Mouse (Mus musculus) splenic B cell, adult 2 months (primary cell): ENCODE measurements around the gene Pcdh18.

Experiments used
- DNase-seq: peaks from one replicate; pipeline ENCODE4 v3.0.0-alpha.2; 2011; ENCODE audit warnings: low read depth, low spot score
- H3K27me3 ChIP-seq: 2 replicates; pipeline ENCODE4 v1.6.1; 2012; ENCODE audit warnings: mild to moderate bottlenecking, low read length, moderate library complexity, mixed read lengths; ENCODE audit not compliant: control insufficient read depth, poor library complexity, insufficient read depth, severe bottlenecking
- H3K36me3 ChIP-seq: 2 replicates; pipeline ENCODE4 v1.6.1; 2012; ENCODE audit warnings: mild to moderate bottlenecking, low read length, moderate library complexity, mixed read lengths; ENCODE audit not compliant: control insufficient read depth, poor library complexity, insufficient read depth, severe bottlenecking

Pcdh18 gene

DNA sequence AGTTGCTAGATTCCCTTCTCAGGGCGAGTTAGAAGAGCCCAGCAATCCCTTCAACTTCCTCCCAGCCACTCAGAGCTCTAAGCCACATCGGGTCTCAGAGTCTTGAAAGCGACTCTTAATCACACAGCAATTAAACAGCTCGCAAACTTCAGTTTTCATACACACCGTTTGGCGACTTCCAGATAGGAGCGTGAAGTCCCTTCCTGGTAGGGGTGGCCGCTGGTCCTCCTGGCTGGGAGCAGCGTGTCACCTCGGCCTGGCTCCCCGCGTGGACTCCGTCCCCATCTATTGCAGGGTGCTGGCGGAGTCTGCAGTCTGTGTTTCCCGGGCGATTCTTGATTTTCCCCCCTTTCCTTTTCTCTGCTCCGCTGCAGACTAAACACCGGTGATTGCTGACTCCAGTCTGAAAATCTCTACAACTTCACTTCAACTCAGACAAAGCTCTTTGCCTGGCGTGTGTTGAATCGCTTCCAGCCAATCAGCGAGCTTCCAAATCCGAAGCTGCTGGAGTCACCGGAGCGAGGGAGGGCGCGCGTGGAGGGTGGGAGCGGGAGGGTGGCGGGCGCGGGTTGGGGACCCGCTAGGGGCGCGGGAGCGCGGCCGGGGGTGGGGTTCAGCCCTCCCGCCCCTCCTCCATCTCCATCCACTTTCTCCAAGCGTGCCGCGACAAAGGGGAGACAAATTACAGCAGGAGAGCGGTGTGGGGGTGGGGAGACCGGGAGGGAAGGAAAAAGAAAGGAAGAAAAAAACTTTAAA is at the start of gene Pcdh18:
TSS of gene Pcdh18 (minus strand) at position 456 of the 756 bp plus-strand sequence.
- no peaks in the 10 kb centered on the region; the same call in 1 of the 2 replicates for H3K27me3 ChIP-seq
- DNase-seq, result no peak
- H3K36me3 ChIP-seq, result no peaks in the 10 kb centered on the region

DNA sequence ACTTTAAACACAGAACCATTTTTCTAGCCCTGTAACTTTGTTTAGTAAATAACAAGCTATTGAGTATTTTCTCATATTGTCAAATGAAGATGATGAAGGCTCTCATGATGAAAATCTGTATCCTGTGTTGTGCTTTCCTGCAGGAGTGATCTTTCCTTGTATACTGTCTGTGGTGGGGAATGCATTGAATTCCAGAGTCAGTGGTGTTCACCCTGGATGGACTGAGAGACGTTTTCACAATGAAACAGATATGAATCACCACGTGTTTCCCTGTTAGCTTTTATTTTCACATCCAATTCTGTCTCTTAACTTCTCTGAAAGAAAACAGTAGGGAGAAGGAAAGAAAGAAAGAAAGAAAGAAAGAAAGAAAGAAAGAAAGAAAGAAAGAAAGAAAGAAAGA is 49.7 kb upstream of the Pcdh18 start:
- no peak for DNase-seq
- Histone ChIP-seq H3K27me3 (no peaks in the 10 kb centered on the region), H3K36me3 (no peaks in the 10 kb centered on the region)

DNA sequence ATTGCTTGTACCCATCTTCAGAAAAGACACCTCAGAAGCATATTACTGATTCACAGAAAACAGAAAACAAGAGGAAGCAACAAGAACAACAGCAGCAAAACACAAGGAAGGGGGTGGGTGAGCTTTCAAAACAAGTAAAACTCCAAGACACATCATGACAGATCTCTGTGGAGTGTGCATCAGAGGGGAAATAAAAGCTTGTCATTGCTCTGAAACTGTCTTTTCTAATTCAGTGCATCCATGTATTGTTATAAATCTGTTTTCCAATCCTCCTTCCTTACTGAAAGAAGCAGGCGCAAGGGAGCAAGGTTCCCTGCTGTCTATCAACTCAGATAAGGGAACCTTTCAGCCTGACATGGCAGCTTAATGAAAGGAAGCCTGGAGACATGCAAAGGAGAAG is 48.4 kb upstream of the Pcdh18 start:
- no peaks in the 10 kb centered on the region for H3K27me3 ChIP-seq

DNA sequence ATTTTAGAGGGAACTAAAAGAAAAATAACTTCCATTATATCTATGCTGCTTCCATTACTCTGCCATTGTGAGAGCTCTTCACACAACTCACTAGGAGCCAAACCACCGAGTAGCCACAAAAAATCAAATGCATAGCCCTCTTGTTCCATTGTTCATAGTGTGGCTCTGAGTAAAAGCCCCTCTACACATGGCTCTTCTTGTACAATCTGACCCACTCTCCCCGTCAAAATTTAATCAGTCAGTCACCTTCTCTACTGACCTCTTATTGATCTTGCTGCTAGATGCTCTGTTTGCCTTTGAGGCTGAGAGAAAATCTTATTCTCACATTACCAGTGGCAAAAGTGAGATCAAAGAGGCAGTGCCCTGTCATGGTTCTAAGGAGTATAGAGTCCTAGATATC is 31.2 kb upstream of the Pcdh18 start:
- DNase-seq, result no peak
- no peaks in the 10 kb centered on the region for H3K27me3 ChIP-seq
- H3K36me3 ChIP-seq, result no peaks in the 10 kb centered on the region

More for the DNA sequence above, 48.4 kb upstream of the Pcdh18 start:
- DNase-seq, result no peak
- no peaks in the 10 kb centered on the region for H3K36me3 ChIP-seq

DNA sequence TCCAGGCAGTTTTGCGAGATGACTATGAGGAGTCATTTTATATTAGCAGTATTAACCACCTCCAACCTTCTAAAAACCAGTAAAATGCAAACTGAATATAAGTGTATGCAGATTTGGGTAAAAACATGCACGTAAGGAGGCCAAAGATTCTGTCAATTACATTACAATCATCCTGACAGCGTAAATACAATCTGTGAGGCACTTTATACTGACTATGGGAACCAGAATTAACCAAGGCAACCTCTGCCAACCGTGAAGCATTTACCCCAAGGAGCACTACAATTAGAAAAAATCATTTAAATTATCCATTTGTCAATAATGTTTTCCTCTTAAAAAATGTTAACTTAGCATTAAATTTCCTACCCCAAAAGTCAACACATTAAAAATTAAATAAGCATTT is 30.6 kb upstream of the Pcdh18 start:
- H3K36me3 ChIP-seq, result no peaks in the 10 kb centered on the region
- no peak for DNase-seq

DNA sequence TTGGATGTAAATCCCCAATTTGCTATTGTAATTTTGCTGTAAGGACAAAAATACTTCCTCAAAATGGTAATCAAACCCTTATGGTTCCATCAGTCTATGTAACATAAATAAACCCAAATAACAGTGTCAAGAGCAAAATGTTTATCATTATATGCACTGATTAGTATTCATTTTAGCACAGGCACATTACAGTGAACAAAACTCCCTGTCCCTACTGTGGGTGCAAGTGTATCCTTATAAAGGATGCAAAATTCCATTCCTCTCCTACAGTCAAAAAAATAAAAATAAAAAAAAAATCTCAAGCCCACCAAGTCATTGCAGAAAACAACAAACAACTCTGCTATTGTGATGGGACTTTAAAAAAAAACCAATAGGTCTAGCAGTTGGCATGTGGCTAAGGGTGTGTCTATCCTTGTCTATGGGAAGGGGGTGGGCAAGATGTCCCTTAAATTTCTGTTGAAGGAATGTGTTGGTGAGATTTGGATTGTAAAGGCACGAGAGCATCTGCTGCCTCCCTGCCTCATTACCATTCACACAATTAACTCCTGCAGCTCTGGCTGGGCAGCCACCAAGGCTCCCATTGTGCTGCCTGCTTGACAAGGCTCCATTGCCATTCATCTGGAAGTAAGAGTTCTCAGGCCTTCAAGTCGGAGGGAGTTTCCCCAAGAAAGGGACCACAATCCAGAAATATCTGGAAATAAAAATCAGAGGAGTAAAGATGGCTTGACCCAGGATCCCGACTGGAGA is 12.0 kb upstream of the Pcdh18 start:
- H3K36me3 ChIP-seq, result no peaks in the 10 kb centered on the region
- no peak for DNase-seq
- H3K27me3 ChIP-seq, result no peaks in the 10 kb centered on the region

More for the DNA sequence above, 30.6 kb upstream of the Pcdh18 start:
- H3K27me3 ChIP-seq, result no peaks in the 10 kb centered on the region

DNA sequence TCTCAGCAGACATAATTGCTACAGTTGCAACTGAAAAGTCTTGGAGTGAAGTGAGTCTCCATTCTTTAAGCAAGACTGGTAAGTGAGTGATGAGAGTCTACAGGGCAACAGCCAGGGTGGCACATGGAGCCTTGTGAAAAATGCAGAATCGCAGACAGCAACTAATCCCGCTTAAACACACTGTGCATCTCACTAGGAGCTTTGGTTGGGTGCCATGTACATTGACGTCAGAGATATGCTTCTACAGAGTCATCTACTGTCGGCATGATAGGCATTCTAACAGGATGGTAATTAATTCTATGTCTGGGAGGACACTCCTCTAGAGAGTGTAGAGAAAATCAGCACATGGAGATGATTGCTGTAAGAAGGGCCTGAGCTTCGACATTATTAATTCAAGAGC is 5.6 kb upstream of the Pcdh18 start:
- Histone ChIP-seq H3K36me3 (no peaks in the 10 kb centered on the region), H3K27me3 (no peaks in the 10 kb centered on the region)
- no peak for DNase-seq

DNA sequence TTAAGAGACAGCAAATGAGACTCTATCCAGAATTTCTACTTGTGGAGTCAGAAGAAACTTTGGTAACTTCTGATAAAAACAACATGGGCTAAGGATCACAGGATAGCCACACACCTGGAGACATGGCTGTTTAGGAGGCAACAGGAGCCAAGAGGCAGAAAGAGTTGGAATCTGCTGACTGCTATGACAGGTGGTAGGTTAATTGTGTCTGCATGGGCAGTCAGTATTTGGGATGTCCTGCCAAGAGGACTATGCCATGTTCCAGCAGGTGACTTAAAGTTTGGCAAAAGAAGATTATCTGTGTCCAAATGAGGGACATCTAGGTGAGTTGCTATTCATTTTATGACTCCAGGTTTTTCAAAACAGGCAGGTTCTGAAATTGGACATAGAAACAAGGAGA is 4.8 kb upstream of the Pcdh18 start:
- Histone ChIP-seq H3K36me3 (no peaks in the 10 kb centered on the region), H3K27me3 (no peaks in the 10 kb centered on the region)
- no peak for DNase-seq

DNA sequence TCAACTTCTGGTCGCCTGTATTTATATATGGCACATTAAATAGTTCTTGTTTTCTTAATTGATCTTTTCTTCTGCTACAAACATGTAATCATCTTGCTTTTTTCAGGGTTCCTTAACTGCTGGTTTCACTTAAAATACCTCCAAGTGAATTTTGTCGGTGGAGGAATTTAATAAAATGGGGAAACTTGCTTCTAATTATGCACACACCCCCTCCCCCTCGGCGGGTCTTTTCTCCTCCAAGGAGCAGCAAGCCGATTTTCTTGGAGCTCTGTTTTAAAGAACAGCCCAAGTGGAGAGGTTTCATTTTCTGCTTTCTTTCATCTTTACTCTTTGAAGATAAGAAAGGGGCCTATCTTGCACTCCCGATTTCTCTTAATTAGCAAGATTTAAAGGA is 498 bp upstream of the Pcdh18 start:
- DNase-seq, result no peak
- Histone ChIP-seq H3K36me3 (no peaks in the 10 kb centered on the region), H3K27me3 (no peaks in the 10 kb centered on the region; the same call in 1 of the 2 replicates)

DNA sequence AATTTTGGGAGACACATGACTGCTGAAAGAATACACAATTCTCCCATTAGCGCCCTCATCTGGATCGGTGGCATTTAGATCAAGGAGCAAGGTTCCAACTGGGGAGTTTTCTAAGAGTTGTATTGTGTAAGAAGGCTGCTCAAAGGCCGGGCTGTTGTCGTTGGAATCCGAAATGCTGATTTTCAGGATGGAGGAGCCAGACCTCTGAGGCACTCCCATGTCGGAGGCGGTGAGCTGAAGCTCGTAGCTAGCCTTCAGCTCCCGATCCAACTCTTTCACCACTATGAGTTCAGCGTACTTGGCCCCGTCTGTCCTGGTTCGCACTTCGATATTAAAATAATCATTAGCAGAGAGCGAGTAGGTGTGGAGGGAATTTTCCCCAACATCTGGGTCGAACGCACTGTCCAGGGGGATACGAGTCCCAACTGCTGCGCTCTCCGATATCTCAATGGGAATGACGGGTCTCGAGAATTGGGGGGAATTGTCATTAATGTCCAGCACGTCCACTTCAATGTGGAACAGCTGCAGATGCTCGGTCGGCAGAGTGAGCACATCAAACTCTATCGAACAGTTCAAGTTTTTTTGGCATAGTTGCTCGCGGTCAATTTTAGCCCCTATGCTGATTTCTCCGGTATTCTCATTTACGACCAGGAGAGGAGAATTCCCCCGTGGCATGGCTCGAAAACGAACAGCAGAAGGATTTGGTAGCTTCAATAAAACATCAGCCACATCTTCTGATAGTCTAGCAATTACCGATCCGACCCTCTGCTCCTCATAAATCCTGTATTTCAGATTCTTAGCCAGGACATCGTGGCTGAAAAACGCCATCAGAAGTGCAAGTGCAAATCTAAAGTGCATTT is 909 bp downstream of the Pcdh18 start:
- Histone ChIP-seq H3K27me3 (no peaks in the 10 kb centered on the region; the same call in 1 of the 2 replicates), H3K36me3 (no peaks in the 10 kb centered on the region)
- no peak for DNase-seq

DNA sequence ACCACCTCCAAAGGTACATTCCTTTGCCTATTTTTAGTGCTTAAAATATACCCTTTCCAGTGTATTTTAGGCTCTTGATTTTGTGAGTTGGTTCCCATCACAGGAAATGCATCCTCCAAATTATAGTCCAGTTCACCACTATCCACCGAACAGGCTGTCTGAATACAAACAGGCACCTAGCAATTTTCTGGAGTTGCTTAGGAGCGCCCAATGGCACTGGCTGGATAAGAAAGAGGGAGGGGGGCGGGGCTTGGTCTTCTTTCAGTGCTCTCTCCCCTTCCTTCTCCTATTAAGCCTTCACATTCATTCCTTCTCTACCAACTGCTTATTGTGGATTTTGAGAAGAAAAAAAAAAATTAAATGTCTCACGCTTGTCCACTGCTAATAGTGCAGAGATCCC is 4.4 kb downstream of the Pcdh18 start:
- H3K27me3 ChIP-seq, result no peaks in the 10 kb centered on the region; the same call in 1 of the 2 replicates
- no peaks in the 10 kb centered on the region for H3K36me3 ChIP-seq
- DNase-seq, result no peak

DNA sequence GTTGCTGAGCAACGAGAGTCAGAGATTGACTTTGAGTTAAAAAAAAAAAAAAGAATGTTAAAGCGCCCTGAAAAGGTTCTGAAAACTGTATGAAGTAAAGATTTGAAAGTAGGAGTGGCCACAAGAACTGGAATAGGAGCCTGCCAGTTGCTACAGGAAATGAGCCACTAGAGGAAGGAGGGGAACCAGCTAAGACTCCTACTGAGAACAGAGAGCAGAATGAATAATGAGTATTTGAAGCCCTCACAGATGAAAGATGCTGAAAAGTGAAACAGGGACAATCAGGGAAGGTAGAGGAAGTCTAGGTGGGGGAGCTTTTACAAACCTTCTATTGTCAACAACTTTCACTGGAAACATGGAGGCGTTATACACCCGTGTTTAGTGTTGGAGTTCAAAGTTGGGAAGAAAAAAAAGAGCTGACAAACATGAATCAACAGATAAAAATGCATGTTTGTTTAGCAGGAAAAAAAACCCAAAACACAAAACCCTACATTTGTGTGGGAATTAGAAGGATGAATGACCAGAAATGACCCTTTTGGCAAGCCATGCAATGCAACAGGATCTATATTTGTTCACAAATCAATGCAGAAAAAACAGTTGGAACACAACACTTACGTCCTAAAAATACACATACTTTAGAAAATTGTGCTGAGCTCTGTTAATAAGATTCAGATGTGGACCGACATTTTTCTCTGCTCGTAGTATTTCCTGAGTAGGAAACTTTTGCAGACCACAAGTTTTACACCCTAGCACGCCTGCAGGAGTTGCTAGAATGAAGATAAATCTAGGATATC is 7.4 kb downstream of the Pcdh18 start:
- no peak for DNase-seq
- Histone ChIP-seq H3K36me3 (no peaks in the 10 kb centered on the region), H3K27me3 (no peaks in the 10 kb centered on the region)

DNA sequence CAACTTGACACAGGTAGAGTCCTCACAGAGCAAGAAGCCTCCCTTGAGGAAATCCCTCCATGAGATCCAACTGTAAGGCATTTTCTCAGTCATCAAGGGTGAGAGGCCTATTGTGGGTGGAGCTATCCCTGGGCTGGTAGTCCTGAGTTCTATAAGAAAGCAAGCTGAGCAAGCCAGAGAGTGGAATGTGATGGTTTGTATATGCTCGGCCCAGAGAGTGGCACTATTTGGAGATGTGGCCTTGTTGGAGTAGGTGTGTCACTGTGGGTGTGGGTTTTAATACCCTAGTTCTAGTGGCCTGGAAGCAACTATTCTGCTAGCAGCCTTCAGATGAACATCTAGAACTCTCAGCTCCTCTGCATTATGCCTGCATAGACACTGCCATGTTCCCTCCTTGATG is 9.1 kb downstream of the Pcdh18 start:
- DNase-seq, result no peak
- H3K27me3 ChIP-seq, result no peaks in the 10 kb centered on the region
- H3K36me3 ChIP-seq, result no peaks in the 10 kb centered on the region

DNA sequence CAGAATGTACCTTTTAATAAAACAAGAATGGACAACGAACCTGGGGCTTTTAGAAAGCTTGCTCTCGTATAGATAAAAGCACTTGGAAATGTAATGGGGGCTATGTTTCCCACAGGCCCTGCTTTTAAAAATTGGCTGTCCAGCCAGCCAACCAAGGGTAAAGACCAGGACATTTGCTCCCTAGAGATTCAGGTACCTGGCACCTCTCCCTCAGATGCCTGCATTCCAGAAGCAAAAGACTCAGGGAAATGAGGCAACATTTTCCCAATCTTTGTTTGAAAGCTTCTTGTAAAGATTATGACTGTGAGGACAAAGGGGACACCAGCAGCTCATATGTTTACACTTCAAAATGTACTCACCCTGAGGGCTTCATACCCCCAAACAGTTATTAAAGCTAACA is 18.1 kb downstream of the Pcdh18 start:
- Histone ChIP-seq H3K36me3 (no peaks in the 10 kb centered on the region), H3K27me3 (no peaks in the 10 kb centered on the region)
- no peak for DNase-seq
